Mouse (Mus musculus) megakaryocyte, embryonic 14.5 days (primary cell): ENCODE measurements at regions not wholly inside any gene's neighbourhood (a gene's known extent, or its start where the extent isn't known, plus 50 kb on each side); places are given as distances from the start of the nearest gene placed in this dataset.

Experiments
- H3K27me3 ChIP-seq: replicated peaks from 2 replicates; pipeline ENCODE3; 2012; ENCODE audit warnings: inconsistent platforms
- H3K36me3 ChIP-seq: replicated peaks from 2 replicates; pipeline ENCODE3; 2012; ENCODE audit warnings: low read length, inconsistent platforms, mixed read lengths
- H3K4me1 ChIP-seq: 2 replicates; pipeline ENCODE4 v1.6.1; 2012; ENCODE audit warnings: inconsistent platforms
- H3K4me3 ChIP-seq: replicated peaks from 2 replicates; pipeline ENCODE3; 2012; ENCODE audit warnings: moderate library complexity, mild to moderate bottlenecking, inconsistent platforms
- H3K9me3 ChIP-seq: 2 replicates; pipeline ENCODE4 v1.6.1; 2012; ENCODE audit warnings: inconsistent platforms
- FLI1 ChIP-seq: IDR thresholded peaks from 2 replicates; pipeline ENCODE4 v1.6.1; 2012; ENCODE audit warnings: low read length, inconsistent platforms, mixed read lengths
- GATA1 ChIP-seq: IDR thresholded peaks from 3 replicates; pipeline ENCODE4 v1.6.1; 2012; ENCODE audit warnings: mixed read lengths, low read length, inconsistent platforms, borderline replicate concordance

GRCm38 (mm10) chr11:64309881-64310280 lies 125.3 kb upstream of the Hs3st3a1 start:
- Histone ChIP-seq H3K27me3 (no peaks in the 10 kb centered on the region), H3K9me3 (0 out of 2 replicates have a peak, but pooled peaks cover 2% of the 10 kb centered on the region), H3K4me1 (no peaks in the 10 kb centered on the region), H3K4me3 (no peak overlapping the region), H3K36me3 (no peaks in the 10 kb centered on the region)
- no peak for TF ChIP-seq GATA1
- no peak for TF ChIP-seq FLI1

- H3K4me3 ChIP-seq: no peak overlapping the region
- no peaks in the 10 kb centered on the region for H3K27me3 ChIP-seq
- H3K9me3 ChIP-seq: no peaks in the 10 kb centered on the region
- H3K4me1 ChIP-seq: no peaks in the 10 kb centered on the region
- no peak for TF ChIP-seq FLI1
- TF ChIP-seq GATA1: no peak
- H3K36me3 ChIP-seq: no peaks in the 10 kb centered on the region
Measured at GRCm38 (mm10) chr11:64297825-64298224, 137.3 kb upstream of the Hs3st3a1 start.

- no peak for TF ChIP-seq FLI1
- no peak for TF ChIP-seq GATA1
- Histone ChIP-seq H3K27me3 (no peaks in the 10 kb centered on the region), H3K9me3 (peaks cover 6% of the 10 kb centered on the region; the same call in 1 of the 2 replicates), H3K4me1 (no peaks in the 10 kb centered on the region), H3K36me3 (no peaks in the 10 kb centered on the region), H3K4me3 (no peak overlapping the region)
Measured at GRCm38 (mm10) chr11:64288236-64288635, 146.9 kb upstream of the Hs3st3a1 start.

DNA sequence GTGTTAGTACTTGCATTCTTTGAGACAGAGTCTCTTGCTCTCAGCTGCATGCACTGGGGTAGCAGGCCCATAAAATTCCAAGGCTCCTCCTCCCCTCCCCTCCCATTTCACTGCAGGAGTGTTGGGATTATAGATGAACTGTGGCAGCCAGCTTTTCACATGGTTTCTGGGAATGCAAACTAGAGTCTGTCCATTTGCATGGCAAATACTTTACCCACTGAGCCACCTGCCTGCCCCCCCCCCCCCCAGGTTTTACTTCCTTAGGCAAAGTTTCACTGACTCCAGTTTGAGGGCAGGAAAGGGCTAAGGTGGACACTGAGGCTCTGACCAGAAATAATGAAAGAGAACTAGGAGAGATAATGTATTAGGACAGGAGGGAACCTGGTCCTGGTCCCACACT lies 147.6 kb upstream of the Hs3st3a1 start:
- Histone ChIP-seq H3K36me3 (no peaks in the 10 kb centered on the region), H3K4me1 (no peaks in the 10 kb centered on the region), H3K27me3 (no peaks in the 10 kb centered on the region), H3K4me3 (no peak overlapping the region), H3K9me3 (peaks cover 6% of the 10 kb centered on the region; the same call in 1 of the 2 replicates)
- no peak for TF ChIP-seq GATA1
- no peak for TF ChIP-seq FLI1

GRCm38 (mm10) chr11:64281781-64282180 lies 153.4 kb upstream of the Hs3st3a1 start:
- peaks cover 7% of the 10 kb centered on the region; the same call in 1 of the 2 replicates for H3K9me3 ChIP-seq
- no peaks in the 10 kb centered on the region for H3K4me1 ChIP-seq
- H3K27me3 ChIP-seq: no peaks in the 10 kb centered on the region
- H3K36me3 ChIP-seq: no peaks in the 10 kb centered on the region
- no peak for TF ChIP-seq FLI1
- no peak for TF ChIP-seq GATA1
- H3K4me3 ChIP-seq: no peak overlapping the region

- no peaks in the 10 kb centered on the region for H3K27me3 ChIP-seq
- no peak overlapping the region for H3K4me3 ChIP-seq
- H3K4me1 ChIP-seq: no peaks in the 10 kb centered on the region
- no peaks in the 10 kb centered on the region for H3K36me3 ChIP-seq
- TF ChIP-seq FLI1 (no peak), GATA1 (no peak)
- H3K9me3 ChIP-seq: peaks cover 7% of the 10 kb centered on the region; the same call in 1 of the 2 replicates
Measured at GRCm38 (mm10) chr11:64278259-64279003, 156.7 kb upstream of the Hs3st3a1 start.

DNA sequence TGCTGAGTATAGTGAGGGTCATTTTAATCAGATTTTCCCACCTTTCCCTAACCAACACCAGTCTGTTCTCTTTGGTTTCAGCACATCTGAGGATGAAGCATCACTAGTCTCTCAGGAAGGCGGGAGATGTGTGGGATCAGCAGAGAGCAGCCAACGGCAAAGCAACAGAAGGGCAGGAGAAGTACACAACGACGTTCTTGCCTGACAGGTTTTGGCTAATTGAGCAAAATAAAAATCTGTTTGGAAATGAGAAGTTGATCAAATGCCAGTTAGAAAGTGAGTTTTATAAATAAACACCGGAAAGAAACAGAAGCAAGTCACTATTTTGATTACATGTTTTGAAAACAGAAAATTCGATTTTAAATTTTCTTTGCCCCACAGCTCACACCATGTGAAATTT lies 161.4 kb upstream of the Hs3st3a1 start:
- TF ChIP-seq GATA1 (no peak), FLI1 (no peak)
- no peak overlapping the region for H3K4me3 ChIP-seq
- no peaks in the 10 kb centered on the region for H3K36me3 ChIP-seq
- no peaks in the 10 kb centered on the region for H3K27me3 ChIP-seq
- no peaks in the 10 kb centered on the region for H3K4me1 ChIP-seq
- H3K9me3 ChIP-seq: peaks cover 24% of the 10 kb centered on the region

- Histone ChIP-seq H3K27me3 (no peaks in the 10 kb centered on the region), H3K9me3 (peaks cover 24% of the 10 kb centered on the region), H3K4me1 (no peaks in the 10 kb centered on the region), H3K4me3 (no peak overlapping the region), H3K36me3 (no peaks in the 10 kb centered on the region)
- TF ChIP-seq FLI1 (no peak), GATA1 (no peak)
Measured at GRCm38 (mm10) chr11:64273214-64273613, 161.9 kb upstream of the Hs3st3a1 start.

- Histone ChIP-seq H3K9me3 (peaks cover 30% of the 10 kb centered on the region), H3K36me3 (no peaks in the 10 kb centered on the region), H3K27me3 (no peaks in the 10 kb centered on the region), H3K4me1 (no peaks in the 10 kb centered on the region), H3K4me3 (no peak overlapping the region)
- TF ChIP-seq FLI1 (no peak), GATA1 (no peak)
Measured at GRCm38 (mm10) chr11:64268121-64268520, 167.0 kb upstream of the Hs3st3a1 start.

GRCm38 (mm10) chr11:64267547-64267946 lies 167.6 kb upstream of the Hs3st3a1 start:
- Histone ChIP-seq H3K27me3 (no peaks in the 10 kb centered on the region), H3K4me3 (no peak overlapping the region), H3K4me1 (no peaks in the 10 kb centered on the region), H3K9me3 (peaks cover 35% of the 10 kb centered on the region), H3K36me3 (no peaks in the 10 kb centered on the region)
- TF ChIP-seq GATA1: no peak
